ENCODE assay signal across 7 mouse cellular contexts in genomic region chr17:14960951-14961556, GRCm38 (mm10). TPM values are rescaled to one million over a fixed set of nuclear protein-coding genes. Genes with fewer than 3 reads are reported as not detected.
A peak's percentile ranks its signal among the peaks of the same experiment; 100 is the strongest.
DNase-seq lines count a peak whose midpoint lies in the region; ATAC-seq lines count a peak whose summit lies in the region.
"Not testable (repeated sequence)": the region's sequence is repeated elsewhere in the genome, so short reads cannot be mapped to it uniquely, and the experiment has no call there.

Phf10 (minus strand) TSS chr17:14961273.

- peaks cover 46% of the 10 kb centered on the region for H3K79me2 ChIP-seq in macrophage (ENCODE audit: inconsistent target)

- H3K36me3 ChIP-seq in macrophage (ENCODE audit: inconsistent target), result not testable (repeated sequence)

- peak within 1 kb of the TSS; percentile 48 for H3K4me3 ChIP-seq in macrophage (ENCODE audit: inconsistent target)

- peak; percentile 48 to 56 for DNase-seq in adrenal gland, adult 18-20 months (ENCODE audit: low spot score in 2 of 2)
- DNase-seq in embryo, embryonic 11 days, result peak; percentile 53
- not testable (repeated sequence) for DNase-seq in gonadal fat pad, adult 2 months (ENCODE audit: low read depth); left cerebral cortex, postnatal 14 days (ENCODE audit: low spot score in 2 of 2)
- peak; percentile 19 for DNase-seq in right cerebral cortex, postnatal 4 days

- WGBS in macrophage (ENCODE audit: missing documents), result 0% methylated on average over 19 of the region's 100 CpGs

- H3K27ac ChIP-seq in macrophage, result not testable (repeated sequence)

- intact Hi-C loops in left cerebral cortex, postnatal 14 days (cut with DNase I), result not testable (repeated sequence)

- peak; percentile 66 for ATAC-seq in inflammation-experienced regulatory T-cells, adult 6 months

RNA-seq across cellular contexts. Expression of gene Phf10, which starts in this region (rescaled TPM):
- total RNA-seq in adrenal gland, adult 18-20 months (2021), result 10 to 100 TPM; 39.0 to 57.3 TPM
- 26.0 and 29.0 TPM in 2 replicates for polyA plus RNA-seq in gonadal fat pad, adult 2 months (2012; rRNA removed)
- polyA plus RNA-seq in inflammation-experienced regulatory T-cells, adult 6 months (2017; shearing (Covaris generic)), result 10 to 100 TPM in 1 of 3 experiments, 1 to 10 TPM in 2; 8.9 to 13.4 (median 9.3) TPM
- total RNA-seq in left cerebral cortex, postnatal 14 days (2021), result 10 to 100 TPM; 58.3 to 62.7 TPM
- total RNA-seq in macrophage (2018; cell fraction: chromatin; rRNA removed), result 100 to 1,000 TPM in 1 of 26 experiments, 10 to 100 TPM in 25; 15.2 to 158 (median 52.8) TPM
- total RNA-seq in macrophage (2018; cell fraction: cytosol; rRNA removed), result 10 to 100 TPM; 21.6 to 41.7 (median 32.0) TPM
- 10 to 100 TPM; 16.9 to 74.9 (median 40.4) TPM for total RNA-seq in macrophage (2018; cell fraction: nucleus; rRNA removed)
- 35.9 to 63.0 TPM (median 39.2 TPM) in 3 replicates for polyA plus RNA-seq in macrophage (2018)
